Mouse (Mus musculus) testis, postnatal 14 days (tissue): Measurements from ENCODE around the gene Trpv4.

Source experiments
- DNase-seq: peaks from one replicate; pipeline ENCODE4 v3.0.0; 2021; ENCODE audit warnings: low spot score

Trpv4 gene

GRCm38 (mm10) chr5:114667228-114667856 is 9.1 kb upstream of the Trpv4 start:
- peak; percentile 94 for DNase-seq

DNA sequence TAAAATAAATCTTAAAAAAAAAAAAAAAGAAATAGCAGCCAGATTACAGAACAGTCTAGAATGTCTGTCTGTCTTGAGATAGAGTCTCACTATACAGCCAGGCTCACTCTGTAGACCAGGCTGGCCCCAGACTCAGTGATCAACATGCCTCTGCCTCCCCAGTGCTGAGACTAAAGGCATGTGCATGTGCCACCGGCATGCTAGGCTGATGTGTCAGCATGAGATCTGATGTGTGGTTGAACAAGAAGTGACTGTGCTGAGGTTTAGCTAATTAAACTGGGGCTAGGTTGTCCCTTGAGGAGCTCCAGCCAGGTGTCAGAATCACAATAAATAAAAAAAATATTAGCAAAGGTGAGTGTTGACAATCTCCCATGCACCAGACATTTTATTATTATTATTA is 8.4 kb upstream of the Trpv4 start:
- DNase-seq, result no peak

DNA sequence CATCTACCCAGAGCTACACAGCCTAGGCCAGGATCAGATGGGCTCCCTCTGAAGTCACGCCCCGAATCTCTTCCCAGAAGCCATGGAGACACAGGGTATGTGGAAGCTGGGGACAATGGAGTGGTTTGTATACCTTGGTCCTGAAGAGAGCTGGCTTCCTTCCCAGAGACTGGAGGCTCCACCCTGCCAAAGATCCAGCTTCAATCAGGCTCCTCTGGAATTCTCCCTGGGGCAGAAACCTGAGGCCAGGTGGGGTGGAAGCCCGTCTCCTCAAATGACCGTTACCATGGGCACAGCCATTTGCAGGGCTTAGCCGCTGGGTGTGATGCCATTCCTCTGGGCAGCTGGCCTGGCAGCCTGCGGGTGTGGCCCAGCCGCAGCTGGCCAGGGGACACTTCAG is 6.5 kb upstream of the Trpv4 start:
- DNase-seq, result no peak

DNA sequence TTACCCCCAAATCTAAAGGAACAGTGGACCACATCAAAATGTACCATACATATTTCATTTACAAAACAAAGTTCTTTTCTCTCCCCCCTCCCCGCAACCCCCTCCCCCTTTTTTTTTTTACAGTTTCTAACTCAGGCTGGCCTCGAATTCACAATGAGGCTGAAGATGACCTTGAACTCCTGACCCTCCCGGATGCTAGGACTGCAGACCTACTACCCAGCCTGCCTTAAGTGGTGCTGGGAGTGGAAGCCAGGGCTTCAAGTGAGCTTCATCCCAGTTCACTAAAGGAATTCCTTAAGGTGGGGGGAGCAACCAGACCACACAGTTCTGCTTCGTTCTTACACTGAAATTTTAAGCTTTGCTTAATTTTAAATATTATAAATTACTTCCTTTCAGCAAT is 5.9 kb upstream of the Trpv4 start:
- no peak for DNase-seq

DNA sequence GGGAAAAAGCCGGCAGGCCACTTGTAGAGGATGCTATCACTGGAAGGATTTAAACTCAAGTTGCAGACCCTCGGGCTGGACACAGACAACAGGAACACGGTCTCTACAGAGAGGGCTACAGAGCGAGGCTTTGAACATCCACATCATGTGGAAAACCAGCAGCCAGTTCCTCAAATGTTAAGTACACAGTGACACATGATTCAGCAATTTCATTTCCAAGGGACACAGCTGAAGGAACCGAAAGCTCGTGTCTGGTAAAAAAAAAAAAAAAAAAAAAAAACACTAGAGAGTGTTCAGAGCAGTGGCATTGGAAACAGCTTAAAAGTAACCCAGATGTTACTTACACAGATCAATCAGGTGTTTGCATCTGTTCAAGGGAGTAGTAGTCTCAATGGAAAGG is 2.8 kb upstream of the Trpv4 start:
- DNase-seq, result no peak

- no peak for DNase-seq
Measured at GRCm38 (mm10) chr5:114657426-114657825, 795 bp downstream of the Trpv4 start.

- DNase-seq, result no peak
Measured at GRCm38 (mm10) chr5:114656305-114656704, 1.9 kb downstream of the Trpv4 start.

GRCm38 (mm10) chr5:114655721-114656120 is 2.5 kb downstream of the Trpv4 start:
- DNase-seq, result no peak

- no peak for DNase-seq
Measured at GRCm38 (mm10) chr5:114653656-114654437, 4.4 kb downstream of the Trpv4 start.

- no peak for DNase-seq
Measured at GRCm38 (mm10) chr5:114651449-114651848, 6.8 kb downstream of the Trpv4 start.

GRCm38 (mm10) chr5:114651002-114651401 is 7.2 kb downstream of the Trpv4 start:
- no peak for DNase-seq

- no peak for DNase-seq
Measured at GRCm38 (mm10) chr5:114648728-114649311, 9.4 kb downstream of the Trpv4 start.

- peak; percentile 53 for DNase-seq
Measured at GRCm38 (mm10) chr5:114647211-114647974, 10.8 kb downstream of the Trpv4 start.

- no peak for DNase-seq
Measured at GRCm38 (mm10) chr5:114645916-114646315, 12.3 kb downstream of the Trpv4 start.

DNA sequence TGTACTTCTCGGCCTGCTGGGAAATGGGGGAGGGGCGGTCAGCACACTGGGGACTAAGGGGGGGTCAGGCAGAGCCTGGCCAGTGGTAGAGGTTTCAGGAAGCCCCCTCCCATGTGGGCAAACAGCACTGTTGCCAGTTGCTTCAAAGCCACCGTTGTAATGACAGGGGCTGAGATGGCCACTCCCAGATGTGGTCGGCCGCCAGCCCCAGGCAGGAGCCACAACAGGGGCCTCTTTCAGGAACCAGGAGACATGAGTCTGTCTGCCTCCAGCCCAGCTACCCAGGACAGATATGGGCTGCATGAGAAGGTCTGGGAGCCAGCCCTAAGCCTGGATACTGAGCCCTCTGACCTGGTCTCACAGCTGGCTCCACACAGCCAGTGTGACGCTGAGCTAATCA is 13.3 kb downstream of the Trpv4 start:
- no peak for DNase-seq

GRCm38 (mm10) chr5:114640809-114641208 is 17.4 kb downstream of the Trpv4 start:
- DNase-seq, result no peak

DNA sequence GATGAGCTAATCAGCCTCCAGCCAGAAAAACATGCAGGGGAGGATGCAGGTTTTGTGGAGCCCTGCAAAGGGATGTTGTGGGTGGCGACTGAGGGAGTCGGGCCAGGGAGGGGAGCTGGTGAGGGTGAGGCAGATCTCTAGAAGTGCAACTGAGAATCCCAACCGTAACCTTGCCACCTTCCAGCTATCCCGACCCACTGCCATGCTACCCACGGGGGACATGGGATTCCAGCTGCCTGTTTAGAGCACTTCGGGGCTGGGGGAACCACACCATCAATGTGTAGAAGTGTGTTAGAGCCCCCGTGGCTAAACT is 18.6 kb downstream of the Trpv4 start:
- DNase-seq, result no peak

- peak; percentile 80 for DNase-seq
Measured at GRCm38 (mm10) chr5:114638769-114639644, 19.2 kb downstream of the Trpv4 start.

DNA sequence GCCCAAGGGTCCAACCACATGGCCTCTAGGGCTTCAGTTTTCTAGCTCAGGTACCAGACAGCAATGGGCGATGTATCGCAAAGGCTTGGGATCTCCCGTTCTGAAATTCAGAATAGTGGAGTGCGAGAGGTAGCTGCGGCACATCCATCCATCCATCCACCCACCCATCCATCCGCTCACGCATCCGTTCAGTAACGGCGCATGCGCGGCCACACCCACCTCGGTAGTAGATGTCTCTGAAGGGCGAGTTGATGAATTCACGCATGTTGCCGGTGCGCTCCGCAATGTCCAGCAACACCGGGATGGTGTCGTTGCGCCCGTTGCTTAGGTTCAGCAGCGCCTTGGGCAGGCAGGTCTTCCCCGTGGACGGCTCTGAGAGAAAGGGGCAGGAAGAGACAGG is 22.1 kb downstream of the Trpv4 start:
- no peak for DNase-seq

GRCm38 (mm10) chr5:114631336-114631735 is 26.9 kb downstream of the Trpv4 start:
- DNase-seq, result no peak

DNA sequence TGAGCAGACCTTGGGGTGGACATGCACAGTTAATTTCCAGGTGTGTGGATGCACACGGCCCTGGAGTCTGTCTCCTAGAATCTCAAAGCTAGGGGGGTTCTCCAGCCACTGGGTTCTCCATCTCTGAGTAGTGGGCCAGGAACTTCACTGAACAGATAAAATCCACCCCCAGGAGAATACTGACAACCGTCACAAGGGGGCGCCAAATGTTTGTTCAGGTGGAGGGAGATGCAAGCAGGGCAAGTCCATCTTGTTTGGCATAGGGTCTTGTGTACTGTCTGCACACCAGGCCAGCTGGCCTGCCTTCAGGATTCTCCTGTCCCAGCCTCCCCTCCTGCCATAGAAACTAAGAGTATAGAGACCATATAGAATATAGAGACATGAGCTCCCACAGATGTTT is 32.6 kb downstream of the Trpv4 start:
- peak; percentile 52 for DNase-seq

DNA sequence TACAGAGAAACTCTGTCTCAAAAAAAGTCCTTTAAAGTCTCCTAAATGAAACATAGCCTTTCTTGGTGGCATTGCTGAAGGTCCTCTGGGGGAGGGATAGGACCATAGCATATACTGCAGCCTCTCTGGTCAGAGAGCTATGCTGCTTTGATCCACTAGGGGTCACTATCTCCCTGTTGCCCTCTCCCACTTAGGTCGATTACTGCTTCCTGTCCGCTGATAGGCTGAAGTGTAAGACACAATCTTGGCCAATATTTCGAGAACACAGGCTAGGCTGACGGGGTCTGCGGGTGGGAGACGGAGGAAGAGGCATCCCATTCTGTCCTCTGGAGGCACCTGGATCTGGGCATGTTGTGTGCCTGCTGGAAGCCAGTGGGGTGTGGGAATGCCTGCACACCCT is 37.9 kb downstream of the Trpv4 start:
- DNase-seq, result no peak
